Mouse (Mus musculus) cerebral cortex, adult 2 months (tissue): ENCODE measurements around the gene Adh1.

Experiments used
- WGBS: fragments of 180-500 bp; shearing (Covaris S2); methylation state at CpG from one replicate; pipeline ENCODE4 v1.1.7; 2018; 5-methylcytosine and 5-hydroxymethylcytosine counted together

Gene Adh1

DNA sequence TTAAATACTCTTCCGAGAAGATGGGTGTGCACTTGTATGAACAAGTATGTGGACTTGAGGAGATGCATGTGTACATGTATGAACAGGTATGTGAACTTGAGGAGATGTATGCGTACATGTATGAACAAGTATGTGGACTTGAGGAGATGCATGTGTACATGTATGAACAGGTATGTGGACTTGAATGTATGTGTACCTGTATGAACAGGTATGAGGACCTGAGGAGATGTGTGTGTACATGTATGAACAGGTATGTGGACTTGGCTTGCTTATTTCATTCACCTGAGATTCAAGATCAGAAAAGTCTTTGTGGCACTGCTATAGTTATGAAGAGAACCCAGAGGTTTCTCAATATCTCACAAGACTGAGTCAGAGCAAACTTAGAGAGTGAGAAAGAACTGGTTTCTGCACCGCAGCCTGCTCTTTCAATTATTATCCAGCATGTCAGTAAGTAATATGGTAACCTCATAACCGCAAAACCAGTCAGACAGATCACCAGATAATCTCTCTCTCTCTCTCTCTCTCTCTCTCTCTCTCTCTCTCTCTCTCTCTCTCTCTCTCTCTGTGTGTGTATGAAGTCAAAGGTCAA, 30.8 kb downstream of the Adh1 start:
- 95% methylated on average over 4 of the region's 4 CpGs for WGBS

- 85% methylated on average over 7 of the region's 7 CpGs for WGBS
These were observed 32.6 kb downstream of the Adh1 start for GRCm38 (mm10) chr3:138293298-138293895.

GRCm38 (mm10) chr3:138300130-138300529, 39.3 kb downstream of the Adh1 start:
- WGBS: 94% methylated on average over 9 of the region's 9 CpGs

- WGBS: 90% methylated on average over 4 of the region's 4 CpGs
These were observed 41.9 kb downstream of the Adh1 start for GRCm38 (mm10) chr3:138302676-138303075.

DNA sequence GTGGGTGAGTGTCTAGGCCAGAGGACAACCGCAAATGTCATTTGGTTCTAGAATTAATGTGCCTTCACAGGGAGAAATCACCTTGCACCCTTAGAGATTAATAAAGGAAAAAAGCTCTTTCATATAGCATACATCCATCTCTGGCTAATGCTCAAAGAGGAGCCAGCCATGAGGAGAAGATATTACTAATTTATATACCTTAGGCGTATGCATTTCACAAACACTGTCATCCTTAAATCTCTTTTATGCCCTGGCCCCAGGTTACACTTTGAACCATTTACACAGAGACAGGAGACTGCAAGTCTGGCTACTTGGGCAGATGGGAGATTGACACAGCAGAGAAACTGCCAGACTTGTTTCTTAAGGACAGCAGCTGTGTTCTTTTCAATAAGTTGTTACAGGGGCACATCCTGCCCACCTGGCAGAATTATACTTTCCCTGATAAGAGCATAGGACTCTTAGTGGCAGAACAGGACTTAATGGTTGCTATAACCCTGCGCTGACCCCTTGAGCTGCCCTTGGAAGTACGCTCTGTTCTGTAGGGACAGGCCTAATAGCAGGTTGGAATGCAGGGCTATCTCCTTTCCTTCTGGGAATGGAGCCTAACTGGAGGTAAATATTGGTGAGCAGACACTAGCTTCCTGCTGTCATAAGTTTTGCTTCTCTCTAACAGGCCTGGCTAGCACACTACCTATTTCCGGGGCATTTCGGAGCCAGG, 43.1 kb downstream of the Adh1 start:
- WGBS: 88% methylated on average over 6 of the region's 6 CpGs

DNA sequence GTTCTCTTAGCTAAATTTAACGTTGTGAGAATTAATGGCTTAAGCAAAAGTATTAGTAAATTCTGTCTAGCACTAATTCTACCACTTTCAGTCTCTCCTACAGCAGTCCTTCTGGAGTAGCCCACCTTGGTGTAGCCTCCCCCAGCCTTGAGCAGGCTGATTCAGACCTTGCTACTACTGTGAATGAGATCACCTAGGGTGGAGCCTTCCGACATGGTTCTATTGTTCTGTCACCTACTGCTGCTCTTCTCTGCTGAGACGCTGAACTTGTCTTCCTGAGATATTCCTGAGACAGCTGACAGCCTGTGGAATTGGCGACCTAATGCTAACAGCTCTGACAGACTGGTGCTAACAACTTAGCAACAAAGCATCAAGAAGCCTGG, 43.7 kb downstream of the Adh1 start:
- WGBS: 75% methylated on average over 4 of the region's 4 CpGs

GRCm38 (mm10) chr3:138305486-138306289, 44.9 kb downstream of the Adh1 start:
- 61% methylated on average over 10 of the region's 10 CpGs for WGBS

GRCm38 (mm10) chr3:138306290-138306683, 45.5 kb downstream of the Adh1 start:
- WGBS: 76% methylated on average over 8 of the region's 8 CpGs

DNA sequence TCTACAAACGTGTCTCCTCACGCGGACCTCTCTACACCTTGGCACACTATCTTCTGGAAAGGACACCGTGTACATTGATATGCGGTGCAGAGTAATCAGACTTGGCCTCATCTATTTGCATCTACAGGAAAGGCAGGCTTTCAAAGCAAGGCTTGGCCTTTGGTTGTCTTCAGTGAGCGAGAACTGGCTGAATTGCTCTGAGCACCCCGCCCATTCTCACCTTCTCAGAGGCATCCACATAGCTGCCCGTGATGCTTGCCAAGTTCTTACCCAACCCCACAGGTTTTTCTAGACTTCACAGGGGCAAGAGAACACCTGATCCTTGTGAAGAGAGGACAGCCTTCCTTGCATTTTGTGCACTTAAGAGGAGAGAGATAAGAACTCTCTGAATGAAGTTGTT, 49.1 kb downstream of the Adh1 start:
- WGBS: 93% methylated on average over 8 of the region's 8 CpGs

- WGBS: 91% methylated on average over 6 of the region's 6 CpGs
These were observed 50.2 kb downstream of the Adh1 start for GRCm38 (mm10) chr3:138311015-138311414.

DNA sequence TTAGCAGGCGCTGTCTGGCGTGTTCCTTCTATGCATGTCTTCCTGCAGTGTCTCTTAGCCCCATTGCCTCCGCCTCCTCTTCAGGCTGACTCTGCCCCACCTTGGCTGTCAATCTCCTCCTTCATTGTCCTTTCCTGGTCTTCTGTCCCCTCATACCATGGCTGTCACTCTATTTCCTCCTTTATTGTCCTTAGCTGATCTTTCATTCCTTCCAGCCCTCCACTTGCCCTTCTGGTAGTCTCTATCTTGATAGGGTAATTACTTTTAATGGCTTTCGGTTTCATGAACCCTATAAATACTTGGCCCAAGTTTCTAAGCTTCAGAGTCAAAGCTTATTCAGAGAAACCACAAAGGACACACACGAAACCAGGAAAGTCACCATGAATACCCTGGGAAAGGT, 52.2 kb downstream of the Adh1 start, which contains the start of gene Adh6a:
Adh6a (plus strand) TSS at position 322 of the 400 bp plus-strand sequence.
- 93% methylated on average over 5 of the region's 5 CpGs for WGBS

- WGBS: 84% methylated on average over 2 of the region's 2 CpGs
These were observed 56.2 kb downstream of the Adh1 start for GRCm38 (mm10) chr3:138316908-138317472.

DNA sequence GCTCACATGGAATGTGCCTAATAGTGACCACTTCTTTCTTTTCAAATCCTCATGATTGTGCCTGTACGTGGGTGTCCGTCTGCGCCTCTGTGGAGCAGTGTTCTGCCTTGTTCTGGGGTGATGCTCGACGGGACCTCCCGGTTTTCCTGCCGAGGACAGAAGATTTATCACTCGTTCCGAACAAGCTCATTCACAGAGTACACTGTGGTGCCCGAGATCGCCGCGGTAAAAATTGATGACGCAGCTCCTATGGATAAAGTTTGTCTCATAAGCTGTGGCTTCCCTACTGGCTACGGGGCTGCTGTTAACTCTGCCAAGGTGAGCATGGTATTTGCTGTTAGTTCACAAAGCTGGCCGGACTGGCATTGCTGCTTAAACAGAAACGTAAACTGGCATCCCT, 64.2 kb downstream of the Adh1 start:
- WGBS: 94% methylated on average over 17 of the region's 17 CpGs

DNA sequence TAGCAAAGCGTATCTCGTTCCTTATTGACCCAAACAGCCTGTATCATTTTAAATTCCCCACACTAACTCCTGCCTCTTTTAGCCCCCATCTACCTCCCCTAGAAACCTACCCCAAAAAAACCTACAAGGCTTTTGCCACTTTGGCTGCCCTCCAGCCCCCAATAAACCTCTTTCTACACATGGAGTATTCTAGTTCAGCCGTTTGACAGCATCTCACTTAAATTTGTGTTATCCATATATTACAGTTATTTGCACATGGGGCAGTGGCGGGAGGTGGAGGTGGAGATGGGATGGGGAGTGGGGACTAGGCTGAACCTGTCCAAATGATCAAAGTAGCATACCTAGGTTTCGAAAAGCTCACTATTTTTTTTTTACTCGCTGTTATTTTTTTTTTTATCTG, 64.7 kb downstream of the Adh1 start:
- 92% methylated on average over 6 of the region's 6 CpGs for WGBS

GRCm38 (mm10) chr3:138333910-138334309, 73.1 kb downstream of the Adh1 start:
- 94% methylated on average over 8 of the region's 8 CpGs for WGBS

- WGBS: 80% methylated on average over 4 of the region's 4 CpGs
These were observed 73.5 kb downstream of the Adh1 start for GRCm38 (mm10) chr3:138334320-138334719.

- WGBS: 96% methylated on average over 1 of the region's 1 CpGs
These were observed 74.8 kb downstream of the Adh1 start for GRCm38 (mm10) chr3:138335566-138335965.

DNA sequence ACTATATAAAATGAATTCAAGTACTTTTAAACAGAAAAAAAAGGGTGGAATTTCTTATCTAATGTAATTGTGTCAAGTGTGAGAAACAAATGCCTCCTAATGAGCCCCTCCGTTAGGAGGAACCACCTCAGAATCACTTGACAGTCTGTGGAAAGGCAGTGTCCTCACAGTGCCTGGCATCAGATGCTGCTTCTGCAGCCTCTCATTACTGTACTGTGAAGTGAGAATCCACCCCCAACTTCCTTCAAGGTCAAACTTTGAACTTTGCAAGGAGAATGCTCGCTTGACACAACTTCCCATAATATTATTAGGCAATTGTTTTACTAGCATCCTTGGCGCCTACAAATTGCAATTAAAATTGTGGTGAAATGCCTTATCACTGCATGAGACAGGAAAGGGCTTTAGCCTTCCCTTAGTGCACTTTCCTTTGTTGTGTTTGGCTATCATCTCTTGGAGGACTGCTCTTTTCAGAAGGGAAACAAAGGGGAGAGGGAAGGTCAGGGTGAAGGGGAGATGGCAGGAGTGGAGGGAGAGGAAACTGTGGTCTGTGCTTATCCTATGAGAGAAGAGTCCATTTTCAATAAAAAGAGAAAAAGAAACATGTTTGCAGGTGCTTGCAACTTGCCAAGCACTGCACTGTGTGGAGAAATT, 75.4 kb downstream of the Adh1 start:
- WGBS: 70% methylated on average over 3 of the region's 3 CpGs
